Mouse (Mus musculus) liver, postnatal 0 days (tissue): Measurements from ENCODE around the gene Hdac10. TPM values are rescaled to one million over a fixed set of nuclear protein-coding genes. Genes with fewer than 3 reads are reported as not detected.

Experiments
- ATAC-seq: fragments of 200-750 bp; cut with Nextera tagmentation; 2 replicates; pipeline ENCODE4 v1.8.0; 2017; ENCODE audit warnings: mild to moderate bottlenecking, moderate library complexity
- DNase-seq: peaks from one replicate; pipeline ENCODE4 v3.0.0-alpha.2; 2016
- H3K27ac ChIP-seq: fragments of 300-500 bp; sonication (generic); 2 replicates; pipeline ENCODE4 v1.5.1; 2014; ENCODE audit warnings: antibody characterized with exemption, moderate library complexity, mild to moderate bottlenecking, low read depth
- H3K27me3 ChIP-seq: fragments of 300-500 bp; sonication (generic); 2 replicates; pipeline ENCODE4 v1.6.1; 2014; ENCODE audit warnings: low read length, control low read depth, mixed read lengths; ENCODE audit not compliant: insufficient read depth
- H3K36me3 ChIP-seq: fragments of 300-500 bp; sonication (generic); replicated peaks from 2 replicates; pipeline ENCODE4 v1.6.1; 2014; ENCODE audit warnings: mild to moderate bottlenecking, control low read depth, low read length, moderate library complexity, mixed read lengths; ENCODE audit not compliant: insufficient read depth
- H3K4me1 ChIP-seq: fragments of 300-500 bp; sonication (generic); 2 replicates; pipeline ENCODE4 v1.6.1; 2014; ENCODE audit warnings: antibody characterized with exemption, mild to moderate bottlenecking, control low read depth; ENCODE audit not compliant: insufficient read depth
- H3K4me2 ChIP-seq: fragments of 300-500 bp; sonication (generic); 2 replicates; pipeline ENCODE4 v1.6.1; 2014; ENCODE audit warnings: low read depth, mild to moderate bottlenecking, low read length, moderate library complexity, mixed read lengths
- H3K4me3 ChIP-seq: fragments of 300-500 bp; sonication (generic); 2 replicates; pipeline ENCODE4 v1.5.1; 2014; ENCODE audit warnings: low read depth, low read length
- H3K9ac ChIP-seq: fragments of 300-500 bp; sonication (generic); replicated peaks from 2 replicates; pipeline ENCODE4 v1.6.1; 2014; ENCODE audit warnings: mild to moderate bottlenecking, moderate library complexity
- H3K9me3 ChIP-seq: fragments of 300-500 bp; sonication (generic); 2 replicates; pipeline ENCODE4 v1.6.1; 2016; ENCODE audit warnings: mild to moderate bottlenecking, control low read depth, low read length, mixed read lengths
- CTCF ChIP-seq: sonication (generic); IDR thresholded peaks from 2 replicates; pipeline ENCODE4 v1.5.1; 2016; ENCODE audit warnings: antibody characterized with exemption, low read depth
- EP300 ChIP-seq: IDR thresholded peaks from 2 replicates; pipeline ENCODE4 v1.6.1; 2016; ENCODE audit warnings: antibody characterized with exemption, low read depth, mild to moderate bottlenecking
- WGBS: fragments of 180-500 bp; shearing (Covaris S2); extraction: QIAGEN DNeasy Blood & Tissue Kit; methylation state at CpG from one replicate; pipeline ENCODE4 v1.1.7; 2014; ENCODE audit not compliant: insufficient replicate concordance; 5-methylcytosine and 5-hydroxymethylcytosine counted together
- polyA plus RNA-seq: library from polyadenylated mRNA; unstranded; fragments of >200 nt; fragmentation: Nextera tagmentation; extraction: Ambion mirVana; gene quantifications from 2 replicates; pipeline ENCODE4 v1.2.1, GENCODE M21; 2015

The Hdac10 gene
- polyA plus RNA-seq, 1 experiment from 2014 or later = 6.3 TPM

DNA sequence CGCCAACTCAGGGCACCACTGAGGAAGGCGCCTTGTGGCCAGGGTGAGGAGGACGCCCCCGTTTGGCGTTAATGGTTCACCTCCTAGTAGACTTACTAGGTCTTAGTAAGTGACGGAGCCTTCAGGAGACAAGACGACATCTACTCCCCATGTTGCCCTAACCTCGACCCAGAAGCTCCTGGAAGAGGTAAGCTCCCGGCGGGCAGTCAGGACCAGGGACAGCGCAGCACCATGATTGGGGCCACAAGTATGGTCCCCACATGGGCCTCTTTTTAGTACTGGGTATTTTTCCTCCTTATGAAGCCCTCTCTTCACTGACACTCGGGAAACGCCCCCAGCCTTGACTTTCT lies 21.5 kb upstream of the Hdac10 start:
- Histone ChIP-seq H3K4me1 (peaks cover 10% of the 10 kb centered on the region), H3K27ac (no peak overlapping the region), H3K27me3 (peaks cover 53% of the 10 kb centered on the region), H3K36me3 (peaks cover 8% of the 10 kb centered on the region), H3K4me2 (peak overlapping the region; percentile 86), H3K4me3 (no peak overlapping the region), H3K9me3 (no peaks in the 10 kb centered on the region), H3K9ac (no peak overlapping the region)
- WGBS = 6% methylated on average over 13 of the region's 13 CpGs
- DNase-seq (peak; percentile 67), ATAC-seq (peak; percentile 24; the same call in 1 of the 2 replicates)
- TF ChIP-seq EP300 = no peak
- no peak for TF ChIP-seq CTCF

DNA sequence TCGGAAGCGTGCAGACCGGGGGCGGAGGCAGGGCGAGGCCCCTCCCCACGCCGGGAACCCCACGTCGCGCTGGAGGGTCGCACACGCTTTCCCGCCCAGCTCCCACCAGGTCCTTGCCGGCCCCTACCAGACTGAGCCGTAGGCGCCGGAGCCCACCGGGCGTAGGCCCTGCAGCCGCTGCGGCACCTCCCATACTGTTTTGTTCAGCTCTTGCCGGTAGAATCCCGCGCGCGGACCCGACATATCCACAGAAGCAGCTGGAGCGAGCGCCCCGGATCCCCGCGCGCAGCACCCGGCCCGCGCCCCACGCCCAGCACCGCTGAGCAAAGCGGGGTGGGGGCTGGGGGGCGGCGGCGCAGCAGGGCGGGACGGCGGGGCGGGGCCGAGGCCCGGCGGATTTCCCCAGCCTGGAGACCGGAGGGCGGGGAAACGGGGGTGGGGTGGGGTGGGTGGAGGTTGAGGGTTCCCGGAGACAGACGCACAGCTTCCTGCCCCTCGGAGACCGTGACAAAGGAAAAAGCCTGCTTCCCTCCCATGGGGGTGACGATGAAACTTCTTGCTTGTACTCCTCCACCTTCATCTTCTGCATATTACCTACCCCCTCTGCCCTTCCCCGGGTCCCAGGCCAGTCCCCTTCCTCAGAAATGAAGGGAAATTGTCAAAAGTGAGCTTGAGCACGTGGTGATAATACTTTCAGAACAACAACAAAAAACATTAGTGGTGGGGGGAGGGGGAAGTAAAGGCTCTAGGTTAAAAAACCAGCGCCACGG lies 21.0 kb upstream of the Hdac10 start, which contains the start of gene Mapk11:
Gene Mapk11 (minus strand): TSS at position 358 of the 770 bp plus-strand sequence.
- peaks cover 10% of the 10 kb centered on the region for H3K4me1 ChIP-seq
- peaks cover 56% of the 10 kb centered on the region for H3K27me3 ChIP-seq
- 0 out of 2 replicates have a peak within 1 kb of the TSS, but pooled peaks have one; percentile 22 for H3K27ac ChIP-seq
- H3K36me3 ChIP-seq = peaks cover 7% of the 10 kb centered on the region; the same call in 1 of the 2 replicates
- peak within 1 kb of the TSS; percentile 62 for H3K9ac ChIP-seq
- H3K4me3 ChIP-seq = peak within 1 kb of the TSS; percentile 61
- 1% methylated on average over 42 of the region's 61 CpGs for WGBS
- ATAC-seq (peak; percentile 39; the same call in 1 of the 2 replicates), DNase-seq (peak; percentile 46)
- peak within 1 kb of the TSS; percentile 86 for H3K4me2 ChIP-seq
- TF ChIP-seq CTCF (no peak), EP300 (no peak)
- no peaks in the 10 kb centered on the region for H3K9me3 ChIP-seq

DNA sequence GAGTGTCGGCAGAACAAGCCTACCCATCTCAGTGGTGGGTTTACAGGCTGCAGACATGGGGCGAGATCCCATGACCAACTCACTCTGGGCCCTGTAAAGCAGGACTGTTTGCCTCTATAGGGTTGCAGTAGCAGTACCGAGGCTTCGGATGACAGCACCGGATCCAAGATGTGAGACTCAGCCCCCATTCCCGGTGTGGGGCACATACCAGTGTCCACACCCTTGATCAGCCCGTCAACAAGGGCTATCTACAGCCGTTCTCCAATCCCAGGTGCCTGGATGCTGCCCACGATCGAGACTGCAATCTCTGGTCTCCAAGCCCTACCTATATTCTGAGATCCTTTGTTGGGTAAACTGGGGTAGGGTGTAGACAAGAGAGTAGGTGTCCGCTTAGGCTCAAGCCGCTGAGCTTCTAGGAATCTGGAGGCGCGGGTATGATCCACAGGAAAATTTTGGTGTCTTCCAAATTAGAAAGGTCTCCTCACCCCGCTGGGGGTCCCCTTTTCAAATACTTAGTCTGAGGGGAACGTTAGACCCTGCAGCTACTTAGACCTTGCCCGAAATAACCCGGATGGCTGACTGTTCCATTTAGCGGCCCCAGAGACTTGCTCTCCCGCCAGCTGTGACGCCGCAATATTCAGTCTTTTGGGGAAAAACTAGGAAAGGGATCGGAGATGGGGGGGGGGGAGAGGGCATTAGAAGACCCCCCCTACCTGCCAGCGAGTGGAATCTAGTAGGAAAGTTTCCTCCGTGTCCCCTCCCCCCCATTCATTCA lies 20.2 kb upstream of the Hdac10 start:
- peak overlapping the region; percentile 62 for H3K9ac ChIP-seq
- WGBS = 10% methylated on average over 25 of the region's 25 CpGs
- H3K4me3 ChIP-seq = peak overlapping the region; percentile 61
- H3K4me2 ChIP-seq = peak overlapping the region; percentile 86
- DNase-seq (no peak), ATAC-seq (no peak)
- H3K27ac ChIP-seq = no peak overlapping the region
- H3K36me3 ChIP-seq = 0 out of 2 replicates have a peak, but pooled peaks cover 1% of the 10 kb centered on the region
- no peaks in the 10 kb centered on the region for H3K9me3 ChIP-seq
- peaks cover 59% of the 10 kb centered on the region for H3K27me3 ChIP-seq
- no peak for TF ChIP-seq EP300
- no peak for TF ChIP-seq CTCF
- peaks cover 10% of the 10 kb centered on the region for H3K4me1 ChIP-seq

DNA sequence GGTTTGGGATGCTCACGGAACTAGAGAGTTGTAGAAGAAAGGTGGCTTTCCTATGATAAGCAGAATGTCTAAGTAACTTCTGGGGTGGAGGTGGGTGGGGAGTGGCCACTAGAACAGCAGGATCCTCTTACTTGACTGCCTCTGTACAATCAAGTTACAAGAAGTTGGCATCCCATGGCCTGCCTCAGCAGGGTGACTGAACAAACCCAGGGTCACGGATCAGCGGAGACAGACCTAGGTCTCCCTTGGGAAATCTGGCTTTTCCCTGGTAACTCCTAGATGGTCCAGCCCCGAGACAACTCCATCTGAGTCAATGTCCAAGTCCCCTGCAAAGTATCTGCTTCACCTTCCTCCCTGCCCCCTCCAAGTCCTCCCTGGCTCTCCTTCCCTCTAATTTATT lies 19.4 kb upstream of the Hdac10 start:
- Histone ChIP-seq H3K27me3 (peaks cover 64% of the 10 kb centered on the region), H3K4me3 (no peak overlapping the region), H3K9me3 (no peaks in the 10 kb centered on the region), H3K4me2 (no peak overlapping the region), H3K9ac (no peak overlapping the region), H3K27ac (no peak overlapping the region), H3K4me1 (peaks cover 10% of the 10 kb centered on the region), H3K36me3 (no peaks in the 10 kb centered on the region)
- WGBS = 65% methylated on average over 4 of the region's 4 CpGs
- no peak for TF ChIP-seq EP300
- TF ChIP-seq CTCF = no peak
- no peak for ATAC-seq
- no peak for DNase-seq

DNA sequence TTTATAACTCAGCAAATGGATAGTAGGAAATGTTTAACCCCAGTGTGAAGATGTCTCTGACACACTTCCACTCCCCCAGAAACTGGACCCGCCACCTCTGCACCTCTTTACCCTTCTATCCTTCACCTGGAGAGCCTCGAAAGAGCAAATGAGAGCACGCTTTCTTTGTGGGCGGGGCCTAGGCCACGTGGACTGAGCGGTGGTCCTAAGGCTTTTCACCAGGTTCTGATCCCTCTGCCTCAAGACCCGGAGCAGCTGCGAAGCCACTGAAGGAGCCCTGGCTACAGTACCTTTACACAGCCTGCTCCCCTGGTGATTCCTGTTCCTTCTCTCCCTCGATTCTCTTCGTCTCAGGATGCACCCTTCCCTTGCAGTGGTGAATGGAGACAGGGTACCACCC lies 19.0 kb upstream of the Hdac10 start:
- H3K4me1 ChIP-seq = peaks cover 10% of the 10 kb centered on the region
- TF ChIP-seq CTCF (no peak), EP300 (no peak)
- 23% methylated on average over 10 of the region's 10 CpGs for WGBS
- no peak overlapping the region for H3K4me2 ChIP-seq
- H3K9me3 ChIP-seq = no peaks in the 10 kb centered on the region
- no peak overlapping the region for H3K9ac ChIP-seq
- ATAC-seq (no peak), DNase-seq (no peak)
- H3K27me3 ChIP-seq = peaks cover 69% of the 10 kb centered on the region
- no peaks in the 10 kb centered on the region for H3K36me3 ChIP-seq
- no peak overlapping the region for H3K27ac ChIP-seq
- H3K4me3 ChIP-seq = no peak overlapping the region

DNA sequence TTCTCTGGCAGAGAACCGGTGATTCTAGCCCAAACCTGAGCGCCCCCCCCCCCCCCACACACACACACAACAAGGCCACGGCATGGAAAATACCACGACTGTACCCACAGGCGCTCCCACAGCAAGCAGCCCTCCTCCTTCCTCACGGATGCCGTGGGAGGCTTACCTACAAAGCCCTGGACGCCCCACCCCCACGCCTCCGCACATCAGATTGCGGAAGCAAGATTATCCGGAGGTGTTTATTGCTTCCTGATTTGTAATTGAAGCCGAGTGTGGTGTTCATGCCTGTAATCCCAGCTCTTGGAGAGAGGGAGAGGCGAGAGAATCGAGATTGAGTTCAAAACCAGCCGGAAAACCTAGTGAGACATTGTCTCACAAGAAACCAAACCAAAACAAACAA lies 18.5 kb upstream of the Hdac10 start:
- no peak for ATAC-seq
- no peak overlapping the region for H3K27ac ChIP-seq
- no peaks in the 10 kb centered on the region for H3K36me3 ChIP-seq
- peaks cover 10% of the 10 kb centered on the region for H3K4me1 ChIP-seq
- 8% methylated on average over 16 of the region's 16 CpGs for WGBS
- H3K4me3 ChIP-seq = 0 out of 2 replicates have a peak overlapping the region, but pooled peaks have one; percentile 3
- H3K27me3 ChIP-seq = peaks cover 73% of the 10 kb centered on the region
- peak overlapping the region; percentile 40 for H3K4me2 ChIP-seq
- DNase-seq = no peak
- H3K9ac ChIP-seq = no peak overlapping the region
- H3K9me3 ChIP-seq = no peaks in the 10 kb centered on the region
- TF ChIP-seq EP300 (no peak), CTCF (no peak)
